Mouse (Mus musculus): ENCODE results near the gene Foxs1. TPM values are rescaled to one million over a fixed set of nuclear protein-coding genes. Genes with fewer than 3 reads are reported as not detected.

Gene Foxs1
- polyA plus RNA-seq, 1 experiment from 2014 or later = 8.3 TPM

GRCm38 (mm10) chr2:152923621-152924020, 9.4 kb downstream of the Foxs1 start:
- Histone ChIP-seq H3K27ac (ENCODE audit: low read length) (no peak overlapping the region), H3K4me3 (ENCODE audit: low read length) (no peak overlapping the region), H3K4me2 (replicated peaks; ENCODE audit: low read depth, low read length) (no peak overlapping the region), H3K36me3 (ENCODE audit: insufficient read depth, low read length) (no peaks in the 10 kb centered on the region), H3K4me1 (ENCODE audit: insufficient read depth, low read length) (peaks cover 50% of the 10 kb centered on the region), H3K9ac (replicated peaks; ENCODE audit: low read length) (no peak overlapping the region), H3K27me3 (ENCODE audit: insufficient read depth, low read length) (no peaks in the 10 kb centered on the region), H3K9me3 (ENCODE audit: low read length) (no peaks in the 10 kb centered on the region)
- ATAC-seq (ENCODE audit: low FRiP score, low TSS enrichment) = no peak
- 75% methylated on average over 3 of the region's 3 CpGs for WGBS

GRCm38 (mm10) chr2:152922376-152922775, 10.6 kb downstream of the Foxs1 start:
- 39% methylated on average over 7 of the region's 7 CpGs for whole genome bisulfite sequencing
- no peak overlapping the region for H3K4me2 ChIP-seq (replicated peaks; ENCODE audit: low read depth, low read length)
- H3K27me3 ChIP-seq (ENCODE audit: insufficient read depth, low read length) = no peaks in the 10 kb centered on the region
- no peaks in the 10 kb centered on the region for H3K9me3 ChIP-seq (ENCODE audit: low read length)
- ATAC-seq (ENCODE audit: low FRiP score, low TSS enrichment) = no peak
- H3K36me3 ChIP-seq (ENCODE audit: insufficient read depth, low read length) = no peaks in the 10 kb centered on the region
- H3K27ac ChIP-seq (ENCODE audit: low read length) = no peak overlapping the region
- H3K4me1 ChIP-seq (ENCODE audit: insufficient read depth, low read length) = peaks cover 41% of the 10 kb centered on the region
- H3K4me3 ChIP-seq (ENCODE audit: low read length) = no peak overlapping the region
- no peak overlapping the region for H3K9ac ChIP-seq (replicated peaks; ENCODE audit: low read length)

DNA sequence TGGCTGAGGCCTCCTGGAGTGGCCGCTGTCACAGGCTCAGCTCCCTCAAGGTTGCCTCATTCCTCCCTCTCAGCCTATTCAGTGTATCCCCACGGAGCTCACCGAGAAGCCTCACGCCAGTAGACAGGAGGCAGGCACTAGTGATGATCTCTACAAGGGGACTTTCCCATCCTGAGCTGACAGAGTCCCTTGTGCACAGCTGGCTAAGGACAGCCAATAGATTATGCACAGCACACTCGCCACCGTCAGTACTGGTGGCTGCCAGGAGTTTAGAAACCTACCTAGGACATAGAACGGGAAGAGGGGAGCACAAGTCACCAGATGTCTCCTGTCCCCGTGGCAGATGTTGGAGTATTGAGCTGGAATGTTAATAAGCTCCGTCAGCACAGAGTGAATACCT, 15.3 kb downstream of the Foxs1 start:
- Histone ChIP-seq H3K27me3 (ENCODE audit: insufficient read depth, low read length) (peaks cover 11% of the 10 kb centered on the region), H3K4me2 (replicated peaks; ENCODE audit: low read depth, low read length) (no peak overlapping the region), H3K9ac (replicated peaks; ENCODE audit: low read length) (no peak overlapping the region), H3K27ac (ENCODE audit: low read length) (no peak overlapping the region), H3K36me3 (ENCODE audit: insufficient read depth, low read length) (no peaks in the 10 kb centered on the region), H3K4me1 (ENCODE audit: insufficient read depth, low read length) (peaks cover 13% of the 10 kb centered on the region), H3K9me3 (ENCODE audit: low read length) (no peaks in the 10 kb centered on the region), H3K4me3 (ENCODE audit: low read length) (no peak overlapping the region)
- no peak for ATAC-seq (ENCODE audit: low FRiP score, low TSS enrichment)
- whole genome bisulfite sequencing = 50% methylated on average over 9 of the region's 9 CpGs

- Histone ChIP-seq H3K4me2 (replicated peaks; ENCODE audit: low read depth, low read length) (no peak overlapping the region), H3K4me3 (ENCODE audit: low read length) (no peak overlapping the region), H3K27ac (ENCODE audit: low read length) (no peak overlapping the region), H3K4me1 (ENCODE audit: insufficient read depth, low read length) (peaks cover 13% of the 10 kb centered on the region), H3K9me3 (ENCODE audit: low read length) (no peaks in the 10 kb centered on the region), H3K27me3 (ENCODE audit: insufficient read depth, low read length) (peaks cover 24% of the 10 kb centered on the region), H3K9ac (replicated peaks; ENCODE audit: low read length) (no peak overlapping the region), H3K36me3 (ENCODE audit: insufficient read depth, low read length) (no peaks in the 10 kb centered on the region)
- 48% methylated on average over 5 of the region's 5 CpGs for WGBS
- no peak for ATAC-seq (ENCODE audit: low FRiP score, low TSS enrichment)
Observed at GRCm38 (mm10) chr2:152916111-152916510, 16.9 kb downstream of the Foxs1 start.

DNA sequence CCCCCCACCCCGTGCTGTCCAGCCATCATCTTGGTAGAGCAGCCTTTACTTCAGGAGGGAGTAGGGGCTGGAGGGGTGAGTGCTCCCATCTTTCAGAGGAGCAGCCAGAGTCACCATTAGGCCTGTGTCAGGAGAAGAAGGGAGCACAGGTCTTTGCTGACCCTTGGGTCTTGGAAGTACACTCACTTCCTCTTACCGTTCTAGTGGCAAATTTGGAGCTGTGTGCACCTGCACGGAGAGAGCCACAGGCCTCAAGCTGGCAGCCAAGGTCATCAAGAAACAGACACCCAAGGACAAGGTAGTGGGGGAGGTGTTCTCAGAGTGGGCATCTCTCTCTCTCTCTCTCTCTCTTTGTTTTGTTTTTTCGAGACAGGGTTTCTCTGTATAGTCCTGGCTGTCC, 17.6 kb downstream of the Foxs1 start:
- no peak overlapping the region for H3K9ac ChIP-seq (replicated peaks; ENCODE audit: low read length)
- H3K9me3 ChIP-seq (ENCODE audit: low read length) = no peaks in the 10 kb centered on the region
- H3K4me3 ChIP-seq (ENCODE audit: low read length) = no peak overlapping the region
- 41% methylated on average over 4 of the region's 4 CpGs for WGBS
- peaks cover 24% of the 10 kb centered on the region for H3K27me3 ChIP-seq (ENCODE audit: insufficient read depth, low read length)
- H3K4me1 ChIP-seq (ENCODE audit: insufficient read depth, low read length) = peaks cover 13% of the 10 kb centered on the region
- ATAC-seq (ENCODE audit: low FRiP score, low TSS enrichment) = no peak
- H3K36me3 ChIP-seq (ENCODE audit: insufficient read depth, low read length) = no peaks in the 10 kb centered on the region
- no peak overlapping the region for H3K4me2 ChIP-seq (replicated peaks; ENCODE audit: low read depth, low read length)
- H3K27ac ChIP-seq (ENCODE audit: low read length) = no peak overlapping the region

DNA sequence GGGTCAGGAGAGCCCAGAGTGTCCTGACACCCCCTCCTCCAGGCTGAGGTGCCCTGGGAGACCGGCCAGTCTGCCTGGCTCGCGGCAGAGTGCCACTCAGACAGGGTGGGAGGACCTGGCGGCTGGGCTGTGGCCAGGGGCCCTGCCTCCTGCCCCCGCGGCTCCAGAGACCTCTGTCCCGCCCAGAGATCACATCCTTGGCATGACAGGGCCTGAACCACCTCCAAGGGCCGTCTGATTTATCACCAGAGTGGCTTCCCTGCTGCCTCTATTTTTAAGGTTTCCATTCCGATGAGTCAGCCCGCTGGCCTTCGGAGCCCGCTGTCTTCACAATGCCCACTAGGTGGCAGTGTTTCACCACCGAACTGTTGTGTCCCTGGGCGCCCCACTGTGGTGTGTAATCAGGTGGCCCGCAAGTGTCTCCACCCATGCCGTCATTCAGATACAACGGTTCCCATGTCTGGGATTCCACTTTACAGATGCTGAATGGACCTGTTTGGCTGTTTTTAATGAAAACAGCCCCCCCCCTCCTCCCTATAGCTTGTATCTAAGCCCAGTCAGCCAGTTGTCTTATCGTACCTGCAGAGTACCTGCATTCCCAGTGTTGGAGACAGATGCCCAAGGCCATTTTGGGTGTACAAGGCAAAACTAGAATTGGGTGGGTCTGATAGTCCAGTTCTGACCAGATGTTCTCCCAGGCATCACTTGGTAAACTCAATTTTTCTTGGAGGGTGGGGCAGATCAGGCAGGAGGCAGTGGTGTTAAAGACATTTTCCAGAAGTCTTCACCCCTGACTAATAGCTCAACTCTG, 18.5 kb downstream of the Foxs1 start:
- 2% methylated on average over 18 of the region's 18 CpGs for WGBS
- Histone ChIP-seq H3K9ac (replicated peaks; ENCODE audit: low read length) (no peak overlapping the region), H3K36me3 (ENCODE audit: insufficient read depth, low read length) (no peaks in the 10 kb centered on the region), H3K9me3 (ENCODE audit: low read length) (no peaks in the 10 kb centered on the region), H3K27ac (ENCODE audit: low read length) (no peak overlapping the region), H3K4me2 (replicated peaks; ENCODE audit: low read depth, low read length) (peak overlapping the region; percentile 30), H3K27me3 (ENCODE audit: insufficient read depth, low read length) (peaks cover 24% of the 10 kb centered on the region), H3K4me1 (ENCODE audit: insufficient read depth, low read length) (peaks cover 13% of the 10 kb centered on the region), H3K4me3 (ENCODE audit: low read length) (no peak overlapping the region)
- peak; percentile 73 for ATAC-seq (ENCODE audit: low FRiP score, low TSS enrichment)

DNA sequence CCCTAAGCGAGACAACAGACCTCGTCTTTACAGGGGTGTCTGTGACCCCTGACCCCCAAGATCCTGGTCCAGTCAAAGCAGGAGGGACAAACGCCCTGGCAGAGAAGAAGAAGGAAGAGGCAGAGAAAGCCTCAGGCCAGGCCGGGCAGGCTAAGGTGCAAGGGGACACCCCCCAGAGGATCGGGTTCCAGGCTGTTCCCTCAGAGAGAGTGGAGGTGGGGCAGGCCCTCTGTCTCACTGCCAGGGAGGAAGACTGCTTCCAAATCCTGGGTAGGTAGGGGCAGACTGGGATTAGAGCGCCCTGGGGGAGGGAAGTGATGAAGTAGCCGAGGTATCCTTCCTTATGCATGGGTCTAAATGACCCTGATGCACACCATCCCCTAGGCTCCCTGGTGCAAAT, 19.5 kb downstream of the Foxs1 start:
- WGBS = 24% methylated on average over 7 of the region's 7 CpGs
- Histone ChIP-seq H3K36me3 (ENCODE audit: insufficient read depth, low read length) (no peaks in the 10 kb centered on the region), H3K4me1 (ENCODE audit: insufficient read depth, low read length) (peaks cover 13% of the 10 kb centered on the region), H3K27me3 (ENCODE audit: insufficient read depth, low read length) (peaks cover 24% of the 10 kb centered on the region), H3K4me3 (ENCODE audit: low read length) (no peak overlapping the region), H3K4me2 (replicated peaks; ENCODE audit: low read depth, low read length) (no peak overlapping the region), H3K9me3 (ENCODE audit: low read length) (no peaks in the 10 kb centered on the region), H3K9ac (replicated peaks; ENCODE audit: low read length) (no peak overlapping the region), H3K27ac (ENCODE audit: low read length) (no peak overlapping the region)
- no peak for ATAC-seq (ENCODE audit: low FRiP score, low TSS enrichment)

DNA sequence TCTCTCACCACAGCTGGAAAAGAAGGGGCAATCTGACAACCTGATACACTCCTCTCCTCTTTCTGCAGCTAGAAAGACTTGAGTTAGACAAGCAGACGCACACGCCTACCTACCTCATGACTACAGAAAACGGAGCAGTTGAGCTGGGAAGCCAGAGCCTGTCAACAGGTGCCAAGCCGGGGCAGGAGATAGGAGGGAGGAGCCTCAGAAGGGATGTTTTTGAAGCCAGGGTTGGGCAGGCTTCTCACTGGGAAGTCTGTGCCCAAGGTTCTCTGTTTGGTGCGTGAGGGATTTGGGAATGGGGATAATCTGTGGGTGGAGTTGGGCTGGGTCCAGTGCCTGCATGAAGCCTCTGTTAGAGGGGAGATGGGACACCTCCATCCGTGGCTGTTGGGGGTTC, 21.6 kb downstream of the Foxs1 start:
- no peak overlapping the region for H3K4me2 ChIP-seq (replicated peaks; ENCODE audit: low read depth, low read length)
- H3K27ac ChIP-seq (ENCODE audit: low read length) = no peak overlapping the region
- peaks cover 24% of the 10 kb centered on the region for H3K27me3 ChIP-seq (ENCODE audit: insufficient read depth, low read length)
- ATAC-seq (ENCODE audit: low FRiP score, low TSS enrichment) = no peak
- no peak overlapping the region for H3K4me3 ChIP-seq (ENCODE audit: low read length)
- peaks cover 23% of the 10 kb centered on the region for H3K4me1 ChIP-seq (ENCODE audit: insufficient read depth, low read length)
- H3K36me3 ChIP-seq (ENCODE audit: insufficient read depth, low read length) = no peaks in the 10 kb centered on the region
- H3K9ac ChIP-seq (replicated peaks; ENCODE audit: low read length) = no peak overlapping the region
- WGBS = 31% methylated on average over 6 of the region's 6 CpGs
- no peaks in the 10 kb centered on the region for H3K9me3 ChIP-seq (ENCODE audit: low read length)

DNA sequence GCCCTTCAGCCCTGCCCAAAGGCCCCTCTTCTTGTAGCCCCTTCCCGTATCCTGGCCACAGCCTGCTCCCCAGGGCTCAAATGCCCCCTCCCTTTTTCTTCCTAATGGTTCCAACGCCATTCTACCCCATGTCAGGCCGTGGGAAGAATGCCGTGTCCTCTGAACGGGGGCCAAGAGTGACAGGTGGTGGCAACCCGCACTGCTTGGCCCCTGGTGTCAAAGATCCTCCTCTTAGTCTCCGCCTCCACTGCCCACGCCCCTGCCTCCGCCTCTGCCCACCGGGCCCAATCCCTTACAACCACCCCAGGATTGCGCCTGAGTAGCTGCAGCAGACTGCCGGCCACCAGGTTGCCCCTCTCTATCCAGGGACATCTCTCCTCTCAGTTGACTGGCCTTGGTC, 22.0 kb downstream of the Foxs1 start, which contains the start of gene Mylk2:
Mylk2 (plus strand) TSS at position 322 of the 400 bp plus-strand sequence.
- Histone ChIP-seq H3K9me3 (ENCODE audit: low read length) (no peaks in the 10 kb centered on the region), H3K4me1 (ENCODE audit: insufficient read depth, low read length) (peaks cover 27% of the 10 kb centered on the region), H3K36me3 (ENCODE audit: insufficient read depth, low read length) (no peaks in the 10 kb centered on the region), H3K4me3 (ENCODE audit: low read length) (no peak within 1 kb of the TSS), H3K27ac (ENCODE audit: low read length) (no peak within 1 kb of the TSS), H3K4me2 (replicated peaks; ENCODE audit: low read depth, low read length) (no peak within 1 kb of the TSS), H3K27me3 (ENCODE audit: insufficient read depth, low read length) (peaks cover 24% of the 10 kb centered on the region), H3K9ac (replicated peaks; ENCODE audit: low read length) (no peak within 1 kb of the TSS)
- WGBS = 16% methylated on average over 12 of the region's 12 CpGs
- no peak for ATAC-seq (ENCODE audit: low FRiP score, low TSS enrichment)

- Histone ChIP-seq H3K4me1 (ENCODE audit: insufficient read depth, low read length) (peaks cover 35% of the 10 kb centered on the region), H3K9ac (replicated peaks; ENCODE audit: low read length) (no peak overlapping the region), H3K36me3 (ENCODE audit: insufficient read depth, low read length) (no peaks in the 10 kb centered on the region), H3K4me2 (replicated peaks; ENCODE audit: low read depth, low read length) (no peak overlapping the region), H3K9me3 (ENCODE audit: low read length) (no peaks in the 10 kb centered on the region), H3K27ac (ENCODE audit: low read length) (no peak overlapping the region), H3K4me3 (ENCODE audit: low read length) (no peak overlapping the region), H3K27me3 (ENCODE audit: insufficient read depth, low read length) (peaks cover 24% of the 10 kb centered on the region)
- no peak for ATAC-seq (ENCODE audit: low FRiP score, low TSS enrichment)
- WGBS = 58% methylated on average over 6 of the region's 6 CpGs
Observed at GRCm38 (mm10) chr2:152909848-152910247, 23.2 kb downstream of the Foxs1 start.
